Mouse (Mus musculus): Measurements from ENCODE around the gene Polr2i. TPM values are rescaled to one million over a fixed set of nuclear protein-coding genes. Genes with fewer than 3 reads are reported as not detected.
"Not testable (repeated sequence)": the region's sequence is repeated elsewhere in the genome, so short reads cannot be mapped to it uniquely, and the experiment has no call there.

Gene Polr2i
- total and polyA plus RNA-seq, 2 experiments from 2014 or later, result 112 to 799 TPM

- Histone ChIP-seq H3K9ac (replicated peaks; ENCODE audit: low read depth, low read length) (no peak within 1 kb of the TSS), H3K36me3 (replicated peaks; ENCODE audit: control insufficient read depth, insufficient read depth, low read length) (peaks cover 9% of the 10 kb centered on the region), H3K4me1 (ENCODE audit: control insufficient read depth, insufficient read depth) (peaks cover 9% of the 10 kb centered on the region), H3K27me3 (ENCODE audit: control insufficient read depth, insufficient read depth, low read length) (no peaks in the 10 kb centered on the region), H3K4me2 (ENCODE audit: low read depth, low read length) (no peak within 1 kb of the TSS), H3K9me3 (replicated peaks; ENCODE audit: control insufficient read depth, low read length) (no peaks in the 10 kb centered on the region), H3K4me3 (ENCODE audit: low read depth, low read length) (no peak within 1 kb of the TSS), H3K27ac (ENCODE audit: low read depth) (no peak within 1 kb of the TSS)
- DNase-seq (ENCODE audit: low spot score) (no peak), ATAC-seq (ENCODE audit: insufficient read depth, low read depth) (no peak)
- 84% methylated on average over 4 of the region's 4 CpGs for WGBS
- TF ChIP-seq CTCF (IDR thresholded peaks at IDR 0.05; ENCODE audit: low read depth) (no peak), EP300 (IDR thresholded peaks at IDR 0.05; ENCODE audit: low read depth) (no peak)
Measured at GRCm38 (mm10) chr7:30235625-30236024, 3.9 kb downstream of the Polr2i start, which contains the start of gene Ovol3. Ovol3 (minus strand) TSS chr7:30235725.

- not testable (repeated sequence) for ATAC-seq (ENCODE audit: insufficient read depth, low read depth); H3K4me2 ChIP-seq (ENCODE audit: low read depth, low read length); H3K4me1 ChIP-seq (ENCODE audit: control insufficient read depth, insufficient read depth); H3K9me3 ChIP-seq (replicated peaks; ENCODE audit: control insufficient read depth, low read length); H3K27me3 ChIP-seq (ENCODE audit: control insufficient read depth, insufficient read depth, low read length); H3K4me3 ChIP-seq (ENCODE audit: low read depth, low read length); DNase-seq (ENCODE audit: low spot score); H3K9ac ChIP-seq (replicated peaks; ENCODE audit: low read depth, low read length); H3K27ac ChIP-seq (ENCODE audit: low read depth)
- WGBS, result 80% methylated on average over 3 of the region's 3 CpGs
- peaks cover 22% of the 10 kb centered on the region for H3K36me3 ChIP-seq (replicated peaks; ENCODE audit: control insufficient read depth, insufficient read depth, low read length)
Measured at GRCm38 (mm10) chr7:30237374-30237773, 5.6 kb downstream of the Polr2i start.

GRCm38 (mm10) chr7:30251956-30252954, 20.5 kb downstream of the Polr2i start:
- Histone ChIP-seq H3K27ac (ENCODE audit: low read depth) (no peak overlapping the region), H3K27me3 (ENCODE audit: control insufficient read depth, insufficient read depth, low read length) (no peaks in the 10 kb centered on the region), H3K4me1 (ENCODE audit: control insufficient read depth, insufficient read depth) (no peaks in the 10 kb centered on the region), H3K4me2 (ENCODE audit: low read depth, low read length) (no peak overlapping the region), H3K36me3 (replicated peaks; ENCODE audit: control insufficient read depth, insufficient read depth, low read length) (peaks cover 21% of the 10 kb centered on the region; the same call in 1 of the 2 replicates), H3K9ac (replicated peaks; ENCODE audit: low read depth, low read length) (no peak overlapping the region), H3K4me3 (ENCODE audit: low read depth, low read length) (no peak overlapping the region), H3K9me3 (replicated peaks; ENCODE audit: control insufficient read depth, low read length) (no peaks in the 10 kb centered on the region)
- no peak; the same call in 1 of the 2 replicates for ATAC-seq (ENCODE audit: insufficient read depth, low read depth)
- DNase-seq (ENCODE audit: low spot score), result no peak
- TF ChIP-seq EP300 (IDR thresholded peaks at IDR 0.05; ENCODE audit: low read depth) (no peak), CTCF (IDR thresholded peaks at IDR 0.05; ENCODE audit: low read depth) (no peak)
- 79% methylated on average over 12 of the region's 12 CpGs for WGBS

GRCm38 (mm10) chr7:30265041-30265440, 33.3 kb downstream of the Polr2i start:
- DNase-seq (ENCODE audit: low spot score), result no peak
- H3K36me3 ChIP-seq (replicated peaks; ENCODE audit: control insufficient read depth, insufficient read depth, low read length), result peaks cover 29% of the 10 kb centered on the region; the same call in 1 of the 2 replicates
- H3K9ac ChIP-seq (replicated peaks; ENCODE audit: low read depth, low read length), result no peak overlapping the region

GRCm38 (mm10) chr7:30265531-30265930, 33.8 kb downstream of the Polr2i start:
- TF ChIP-seq EP300 (IDR thresholded peaks at IDR 0.05; ENCODE audit: low read depth) (no peak), CTCF (IDR thresholded peaks at IDR 0.05; ENCODE audit: low read depth) (no peak)
- Histone ChIP-seq H3K27me3 (ENCODE audit: control insufficient read depth, insufficient read depth, low read length) (no peaks in the 10 kb centered on the region), H3K27ac (ENCODE audit: low read depth) (no peak overlapping the region), H3K9me3 (replicated peaks; ENCODE audit: control insufficient read depth, low read length) (no peaks in the 10 kb centered on the region), H3K4me2 (ENCODE audit: low read depth, low read length) (no peak overlapping the region), H3K9ac (replicated peaks; ENCODE audit: low read depth, low read length) (no peak overlapping the region), H3K4me3 (ENCODE audit: low read depth, low read length) (no peak overlapping the region), H3K36me3 (replicated peaks; ENCODE audit: control insufficient read depth, insufficient read depth, low read length) (peaks cover 33% of the 10 kb centered on the region; the same call in 1 of the 2 replicates), H3K4me1 (ENCODE audit: control insufficient read depth, insufficient read depth) (no peaks in the 10 kb centered on the region)
- WGBS, result 93% methylated on average over 5 of the region's 5 CpGs
- ATAC-seq (ENCODE audit: insufficient read depth, low read depth), result no peak
- DNase-seq (ENCODE audit: low spot score), result no peak

More at GRCm38 (mm10) chr7:30265041-30265440, 33.3 kb downstream of the Polr2i start:
- Histone ChIP-seq H3K9me3 (replicated peaks; ENCODE audit: control insufficient read depth, low read length) (no peaks in the 10 kb centered on the region), H3K4me1 (ENCODE audit: control insufficient read depth, insufficient read depth) (no peaks in the 10 kb centered on the region), H3K27me3 (ENCODE audit: control insufficient read depth, insufficient read depth, low read length) (no peaks in the 10 kb centered on the region), H3K4me2 (ENCODE audit: low read depth, low read length) (no peak overlapping the region), H3K27ac (ENCODE audit: low read depth) (no peak overlapping the region), H3K4me3 (ENCODE audit: low read depth, low read length) (no peak overlapping the region)
- WGBS, result 77% methylated on average over 2 of the region's 2 CpGs
- TF ChIP-seq CTCF (IDR thresholded peaks at IDR 0.05; ENCODE audit: low read depth) (no peak), EP300 (IDR thresholded peaks at IDR 0.05; ENCODE audit: low read depth) (no peak)
- ATAC-seq (ENCODE audit: insufficient read depth, low read depth), result no peak

Measured in heart, postnatal 0 days (tissue).